Mouse (Mus musculus): ENCODE data around the gene Ppp1r13l. TPM values are rescaled to one million over a fixed set of nuclear protein-coding genes. Genes with fewer than 3 reads are reported as not detected.
A peak's percentile ranks its signal among the peaks of the same experiment; 100 is the strongest.

Ppp1r13l gene
- polyA plus RNA-seq, 1 experiment from 2014 or later = 7.8 TPM

DNA sequence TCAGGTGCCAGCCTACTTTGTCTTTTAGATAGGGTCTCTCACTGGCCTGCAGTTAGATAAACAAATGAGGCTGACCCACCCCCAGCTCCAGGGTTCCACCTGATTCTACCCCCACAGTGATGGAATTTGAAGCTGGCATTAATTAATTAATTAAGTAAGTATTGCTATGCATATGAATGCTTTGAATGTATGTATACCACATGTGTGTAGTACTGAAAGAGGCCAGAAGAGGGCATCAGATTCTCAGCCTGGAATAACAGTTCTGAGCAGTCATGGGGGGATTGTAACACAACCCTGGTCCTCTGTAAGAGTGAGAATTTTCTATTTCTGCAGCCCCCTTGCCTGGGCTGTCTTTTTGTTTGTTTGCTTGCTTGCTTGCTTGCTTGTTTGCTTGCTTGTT, 31.1 kb upstream of the Ppp1r13l start:
- H3K9ac ChIP-seq (ENCODE audit: low read length) = no peak overlapping the region
- H3K27me3 ChIP-seq (ENCODE audit: control insufficient read depth, insufficient read depth, low read length) = no peaks in the 10 kb centered on the region
- H3K4me3 ChIP-seq (replicated peaks; ENCODE audit: low read length) = no peak overlapping the region
- no peaks in the 10 kb centered on the region for H3K36me3 ChIP-seq (ENCODE audit: control insufficient read depth, insufficient read depth, low read length)
- H3K4me1 ChIP-seq (ENCODE audit: control insufficient read depth, insufficient read depth, low read length) = peaks cover 15% of the 10 kb centered on the region
- ATAC-seq (ENCODE audit: insufficient read depth, low FRiP score) = no peak
- H3K9me3 ChIP-seq (replicated peaks; ENCODE audit: control insufficient read depth, low read length) = no peaks in the 10 kb centered on the region
- no peak overlapping the region for H3K4me2 ChIP-seq (ENCODE audit: low read depth, low read length)
- no peak overlapping the region for H3K27ac ChIP-seq (ENCODE audit: low read length)

- peaks cover 12% of the 10 kb centered on the region for H3K4me1 ChIP-seq (ENCODE audit: control insufficient read depth, insufficient read depth, low read length)
- ATAC-seq (ENCODE audit: insufficient read depth, low FRiP score) = no peak
- H3K9me3 ChIP-seq (replicated peaks; ENCODE audit: control insufficient read depth, low read length) = no peaks in the 10 kb centered on the region
- H3K27ac ChIP-seq (ENCODE audit: low read length) = no peak overlapping the region
- no peaks in the 10 kb centered on the region for H3K36me3 ChIP-seq (ENCODE audit: control insufficient read depth, insufficient read depth, low read length)
- 56% methylated on average over 2 of the region's 2 CpGs for WGBS
- no peak overlapping the region for H3K9ac ChIP-seq (ENCODE audit: low read length)
- no peak overlapping the region for H3K4me3 ChIP-seq (replicated peaks; ENCODE audit: low read length)
- no peaks in the 10 kb centered on the region for H3K27me3 ChIP-seq (ENCODE audit: control insufficient read depth, insufficient read depth, low read length)
- H3K4me2 ChIP-seq (ENCODE audit: low read depth, low read length) = no peak overlapping the region
Observed at GRCm38 (mm10) chr7:19331910-19332309, 27.6 kb upstream of the Ppp1r13l start.

GRCm38 (mm10) chr7:19332709-19333352, 26.7 kb upstream of the Ppp1r13l start:
- H3K4me3 ChIP-seq (replicated peaks; ENCODE audit: low read length) = peak overlapping the region; percentile 66
- no peaks in the 10 kb centered on the region for H3K27me3 ChIP-seq (ENCODE audit: control insufficient read depth, insufficient read depth, low read length)
- H3K27ac ChIP-seq (ENCODE audit: low read length) = peak overlapping the region; percentile 70
- no peaks in the 10 kb centered on the region for H3K9me3 ChIP-seq (replicated peaks; ENCODE audit: control insufficient read depth, low read length)
- peak overlapping the region; percentile 83 for H3K9ac ChIP-seq (ENCODE audit: low read length)
- ATAC-seq (ENCODE audit: insufficient read depth, low FRiP score) = peak; percentile 66; the same call in 1 of the 2 replicates
- 1% methylated on average over 52 of the region's 52 CpGs for WGBS
- H3K36me3 ChIP-seq (ENCODE audit: control insufficient read depth, insufficient read depth, low read length) = no peaks in the 10 kb centered on the region
- H3K4me2 ChIP-seq (ENCODE audit: low read depth, low read length) = peak overlapping the region; percentile 65
- H3K4me1 ChIP-seq (ENCODE audit: control insufficient read depth, insufficient read depth, low read length) = peaks cover 5% of the 10 kb centered on the region; the same call in 1 of the 2 replicates

GRCm38 (mm10) chr7:19335583-19335982, 24.0 kb upstream of the Ppp1r13l start:
- H3K4me3 ChIP-seq (replicated peaks; ENCODE audit: low read length) = no peak overlapping the region
- H3K4me1 ChIP-seq (ENCODE audit: control insufficient read depth, insufficient read depth, low read length) = peaks cover 5% of the 10 kb centered on the region; the same call in 1 of the 2 replicates
- no peaks in the 10 kb centered on the region for H3K9me3 ChIP-seq (replicated peaks; ENCODE audit: control insufficient read depth, low read length)
- WGBS = 43% methylated on average over 3 of the region's 3 CpGs
- no peaks in the 10 kb centered on the region for H3K27me3 ChIP-seq (ENCODE audit: control insufficient read depth, insufficient read depth, low read length)
- no peak overlapping the region for H3K27ac ChIP-seq (ENCODE audit: low read length)
- H3K9ac ChIP-seq (ENCODE audit: low read length) = no peak overlapping the region
- H3K4me2 ChIP-seq (ENCODE audit: low read depth, low read length) = no peak overlapping the region
- no peaks in the 10 kb centered on the region for H3K36me3 ChIP-seq (ENCODE audit: control insufficient read depth, insufficient read depth, low read length)
- ATAC-seq (ENCODE audit: insufficient read depth, low FRiP score) = no peak

DNA sequence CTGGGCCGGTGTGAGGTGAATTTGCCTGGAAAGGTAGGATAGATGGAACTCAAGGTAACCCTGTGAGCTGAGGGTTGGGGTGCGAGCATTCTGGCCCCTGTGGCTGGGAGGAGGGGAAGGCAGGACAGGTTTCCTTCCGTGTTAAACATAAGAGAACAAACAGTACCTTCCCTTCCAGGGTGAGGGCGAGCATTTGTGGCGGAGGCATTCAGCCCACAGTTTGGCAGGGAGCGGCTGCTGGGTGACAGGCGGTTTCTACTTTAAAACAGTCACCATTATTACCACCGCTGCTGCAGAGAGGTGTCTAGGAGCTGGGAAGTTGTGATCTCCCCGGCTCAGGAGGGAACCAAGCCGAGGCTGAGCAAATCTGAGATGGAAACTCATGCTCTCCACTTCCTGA, 22.4 kb upstream of the Ppp1r13l start:
- no peak overlapping the region for H3K4me3 ChIP-seq (replicated peaks; ENCODE audit: low read length)
- no peak overlapping the region for H3K4me2 ChIP-seq (ENCODE audit: low read depth, low read length)
- peaks cover 13% of the 10 kb centered on the region for H3K4me1 ChIP-seq (ENCODE audit: control insufficient read depth, insufficient read depth, low read length)
- H3K27ac ChIP-seq (ENCODE audit: low read length) = no peak overlapping the region
- H3K9ac ChIP-seq (ENCODE audit: low read length) = 0 out of 2 replicates have a peak overlapping the region, but pooled peaks have one; percentile 35
- H3K36me3 ChIP-seq (ENCODE audit: control insufficient read depth, insufficient read depth, low read length) = no peaks in the 10 kb centered on the region
- no peak for ATAC-seq (ENCODE audit: insufficient read depth, low FRiP score)
- H3K9me3 ChIP-seq (replicated peaks; ENCODE audit: control insufficient read depth, low read length) = no peaks in the 10 kb centered on the region
- WGBS = 54% methylated on average over 10 of the region's 10 CpGs
- 0 out of 2 replicates have a peak, but pooled peaks cover 5% of the 10 kb centered on the region for H3K27me3 ChIP-seq (ENCODE audit: control insufficient read depth, insufficient read depth, low read length)

DNA sequence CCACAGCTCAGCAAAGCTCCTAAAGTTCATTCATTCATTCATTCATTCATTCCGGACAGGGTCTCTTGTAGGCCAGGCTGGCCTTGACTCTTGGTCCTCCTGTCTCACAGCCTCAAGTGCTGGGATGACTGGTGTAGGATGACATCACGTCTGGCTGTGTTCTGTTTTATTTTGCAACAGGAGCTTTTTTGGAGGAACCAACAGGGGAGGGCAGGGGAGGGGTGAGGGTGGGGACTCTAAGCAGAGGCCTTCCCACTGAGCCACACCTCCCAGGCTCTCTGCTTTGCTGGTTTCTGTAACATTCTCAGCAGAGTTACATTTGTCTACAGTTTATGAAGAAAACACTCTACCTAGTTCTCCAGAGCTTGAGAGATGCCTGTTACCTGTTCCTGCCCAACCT, 21.5 kb upstream of the Ppp1r13l start:
- H3K4me1 ChIP-seq (ENCODE audit: control insufficient read depth, insufficient read depth, low read length) = peaks cover 13% of the 10 kb centered on the region
- H3K4me3 ChIP-seq (replicated peaks; ENCODE audit: low read length) = no peak overlapping the region
- WGBS = 54% methylated on average over 2 of the region's 2 CpGs
- no peaks in the 10 kb centered on the region for H3K9me3 ChIP-seq (replicated peaks; ENCODE audit: control insufficient read depth, low read length)
- H3K36me3 ChIP-seq (ENCODE audit: control insufficient read depth, insufficient read depth, low read length) = no peaks in the 10 kb centered on the region
- no peak for ATAC-seq (ENCODE audit: insufficient read depth, low FRiP score)
- H3K9ac ChIP-seq (ENCODE audit: low read length) = no peak overlapping the region
- H3K27ac ChIP-seq (ENCODE audit: low read length) = no peak overlapping the region
- H3K4me2 ChIP-seq (ENCODE audit: low read depth, low read length) = no peak overlapping the region
- H3K27me3 ChIP-seq (ENCODE audit: control insufficient read depth, insufficient read depth, low read length) = 0 out of 2 replicates have a peak, but pooled peaks cover 5% of the 10 kb centered on the region

- Histone ChIP-seq H3K9ac (ENCODE audit: low read length) (no peak overlapping the region), H3K36me3 (ENCODE audit: control insufficient read depth, insufficient read depth, low read length) (no peaks in the 10 kb centered on the region), H3K27ac (ENCODE audit: low read length) (no peak overlapping the region), H3K4me3 (replicated peaks; ENCODE audit: low read length) (no peak overlapping the region), H3K4me1 (ENCODE audit: control insufficient read depth, insufficient read depth, low read length) (peaks cover 10% of the 10 kb centered on the region), H3K4me2 (ENCODE audit: low read depth, low read length) (no peak overlapping the region), H3K9me3 (replicated peaks; ENCODE audit: control insufficient read depth, low read length) (no peaks in the 10 kb centered on the region), H3K27me3 (ENCODE audit: control insufficient read depth, insufficient read depth, low read length) (0 out of 2 replicates have a peak, but pooled peaks cover 5% of the 10 kb centered on the region)
- no peak for ATAC-seq (ENCODE audit: insufficient read depth, low FRiP score)
- 59% methylated on average over 7 of the region's 7 CpGs for WGBS
Observed at GRCm38 (mm10) chr7:19338596-19338995, 21.0 kb upstream of the Ppp1r13l start.

- Histone ChIP-seq H3K36me3 (ENCODE audit: control insufficient read depth, insufficient read depth, low read length) (no peaks in the 10 kb centered on the region), H3K9me3 (replicated peaks; ENCODE audit: control insufficient read depth, low read length) (no peaks in the 10 kb centered on the region), H3K9ac (ENCODE audit: low read length) (no peak overlapping the region), H3K27ac (ENCODE audit: low read length) (no peak overlapping the region), H3K4me3 (replicated peaks; ENCODE audit: low read length) (peak overlapping the region; percentile 55; the same call in 1 of the 2 replicates), H3K4me2 (ENCODE audit: low read depth, low read length) (peak overlapping the region; percentile 94), H3K27me3 (ENCODE audit: control insufficient read depth, insufficient read depth, low read length) (0 out of 2 replicates have a peak, but pooled peaks cover 5% of the 10 kb centered on the region), H3K4me1 (ENCODE audit: control insufficient read depth, insufficient read depth, low read length) (peaks cover 21% of the 10 kb centered on the region)
- WGBS = 17% methylated on average over 10 of the region's 10 CpGs
- ATAC-seq (ENCODE audit: insufficient read depth, low FRiP score) = no peak
Observed at GRCm38 (mm10) chr7:19341250-19341649, 18.3 kb upstream of the Ppp1r13l start.

DNA sequence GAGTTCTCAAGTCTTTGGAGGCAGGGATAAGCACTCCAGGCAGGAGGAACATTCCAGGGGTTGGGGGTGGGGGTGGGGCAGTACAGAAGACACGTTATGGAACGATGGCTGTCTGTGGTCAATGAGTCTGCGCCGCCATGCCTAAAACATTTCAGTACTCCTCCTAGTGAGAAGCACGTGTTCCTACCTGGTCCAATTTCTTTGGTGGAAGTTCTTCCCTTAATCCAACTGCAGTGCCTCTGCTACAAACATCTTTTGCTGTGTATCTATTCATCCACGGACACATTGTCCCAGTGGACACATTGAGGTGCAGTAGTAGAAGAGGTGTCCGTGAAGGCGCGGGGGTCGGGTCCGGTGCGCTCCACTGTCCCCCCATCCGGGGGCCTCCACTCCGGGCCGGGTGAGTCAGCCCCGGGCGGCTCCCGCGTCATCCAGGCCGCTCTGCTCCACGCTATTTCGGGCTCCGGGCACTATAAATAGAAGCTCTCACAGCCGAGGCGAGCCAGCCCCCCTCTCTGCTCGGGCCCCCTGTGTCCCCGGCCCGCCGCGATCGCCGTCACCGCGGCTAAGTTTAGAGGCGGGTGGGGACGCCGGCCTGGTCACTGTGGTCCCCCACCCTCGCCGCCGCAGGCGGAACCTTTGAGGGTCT, 17.7 kb upstream of the Ppp1r13l start:
- under 1% methylated on average over 41 of the region's 41 CpGs for whole genome bisulfite sequencing
- no peaks in the 10 kb centered on the region for H3K9me3 ChIP-seq (replicated peaks; ENCODE audit: control insufficient read depth, low read length)
- no peaks in the 10 kb centered on the region for H3K36me3 ChIP-seq (ENCODE audit: control insufficient read depth, insufficient read depth, low read length)
- peaks cover 21% of the 10 kb centered on the region for H3K4me1 ChIP-seq (ENCODE audit: control insufficient read depth, insufficient read depth, low read length)
- peak overlapping the region; percentile 80 for H3K27ac ChIP-seq (ENCODE audit: low read length)
- peak overlapping the region; percentile 94 for H3K4me2 ChIP-seq (ENCODE audit: low read depth, low read length)
- ATAC-seq (ENCODE audit: insufficient read depth, low FRiP score) = peak; percentile 30; the same call in 1 of the 2 replicates
- H3K9ac ChIP-seq (ENCODE audit: low read length) = peak overlapping the region; percentile 75
- peak overlapping the region; percentile 55 for H3K4me3 ChIP-seq (replicated peaks; ENCODE audit: low read length)
- 0 out of 2 replicates have a peak, but pooled peaks cover 5% of the 10 kb centered on the region for H3K27me3 ChIP-seq (ENCODE audit: control insufficient read depth, insufficient read depth, low read length)
